Mouse (Mus musculus): ENCODE results near the gene Gsta1. TPM values are rescaled to one million over a fixed set of nuclear protein-coding genes. Genes with fewer than 3 reads are reported as not detected.
"Not testable (repeated sequence)": the region's sequence is repeated elsewhere in the genome, so short reads cannot be mapped to it uniquely, and the experiment has no call there.

Gene Gsta1
- polyA plus RNA-seq, 1 experiment from 2014 or later, result not detected

- no peaks in the 10 kb centered on the region for H3K27me3 ChIP-seq (ENCODE audit: control insufficient read depth, insufficient read depth, low read depth, low read length)
- H3K4me1 ChIP-seq (replicated peaks; ENCODE audit: control insufficient read depth, insufficient read depth, low read length), result no peaks in the 10 kb centered on the region
- no peaks in the 10 kb centered on the region for H3K36me3 ChIP-seq (ENCODE audit: control insufficient read depth, insufficient read depth, low read length)
- no peak overlapping the region for H3K4me3 ChIP-seq (ENCODE audit: low read length)
- H3K9me3 ChIP-seq (ENCODE audit: control insufficient read depth, low read length), result no peaks in the 10 kb centered on the region
- ATAC-seq (ENCODE audit: low read depth), result no peak
- no peak overlapping the region for H3K4me2 ChIP-seq (ENCODE audit: low read depth, low read length)
- WGBS, result 92% methylated on average over 2 of the region's 2 CpGs
- no peak overlapping the region for H3K27ac ChIP-seq (ENCODE audit: low read length)
- H3K9ac ChIP-seq (ENCODE audit: low read length), result no peak overlapping the region
These were observed 6.0 kb upstream of the Gsta1 start for GRCm38 (mm10) chr9:78224418-78224817.

- Histone ChIP-seq H3K36me3 (ENCODE audit: control insufficient read depth, insufficient read depth, low read length) (no peaks in the 10 kb centered on the region), H3K9me3 (ENCODE audit: control insufficient read depth, low read length) (no peaks in the 10 kb centered on the region), H3K27me3 (ENCODE audit: control insufficient read depth, insufficient read depth, low read depth, low read length) (no peaks in the 10 kb centered on the region), H3K4me1 (replicated peaks; ENCODE audit: control insufficient read depth, insufficient read depth, low read length) (no peaks in the 10 kb centered on the region), H3K27ac (ENCODE audit: low read length) (no peak overlapping the region), H3K4me2 (ENCODE audit: low read depth, low read length) (no peak overlapping the region), H3K9ac (ENCODE audit: low read length) (no peak overlapping the region), H3K4me3 (ENCODE audit: low read length) (no peak overlapping the region)
- 56% methylated on average over 11 of the region's 11 CpGs for WGBS
- no peak for ATAC-seq (ENCODE audit: low read depth)
These were observed 5.2 kb upstream of the Gsta1 start for GRCm38 (mm10) chr9:78225304-78225703.

- WGBS, result 93% methylated on average over 2 of the region's 2 CpGs
- H3K27me3 ChIP-seq (ENCODE audit: control insufficient read depth, insufficient read depth, low read depth, low read length), result no peaks in the 10 kb centered on the region
- no peaks in the 10 kb centered on the region for H3K36me3 ChIP-seq (ENCODE audit: control insufficient read depth, insufficient read depth, low read length)
- no peak for ATAC-seq (ENCODE audit: low read depth)
- no peak overlapping the region for H3K9ac ChIP-seq (ENCODE audit: low read length)
- H3K27ac ChIP-seq (ENCODE audit: low read length), result no peak overlapping the region
- no peaks in the 10 kb centered on the region for H3K9me3 ChIP-seq (ENCODE audit: control insufficient read depth, low read length)
- no peak overlapping the region for H3K4me3 ChIP-seq (ENCODE audit: low read length)
- H3K4me1 ChIP-seq (replicated peaks; ENCODE audit: control insufficient read depth, insufficient read depth, low read length), result no peaks in the 10 kb centered on the region
- no peak overlapping the region for H3K4me2 ChIP-seq (ENCODE audit: low read depth, low read length)
These were observed 2.3 kb upstream of the Gsta1 start for GRCm38 (mm10) chr9:78228122-78228521.

- not testable (repeated sequence) for ATAC-seq (ENCODE audit: low read depth); H3K27me3 ChIP-seq (ENCODE audit: control insufficient read depth, insufficient read depth, low read depth, low read length); H3K36me3 ChIP-seq (ENCODE audit: control insufficient read depth, insufficient read depth, low read length); H3K27ac ChIP-seq (ENCODE audit: low read length); H3K4me1 ChIP-seq (replicated peaks; ENCODE audit: control insufficient read depth, insufficient read depth, low read length); H3K4me3 ChIP-seq (ENCODE audit: low read length); H3K9ac ChIP-seq (ENCODE audit: low read length); H3K4me2 ChIP-seq (ENCODE audit: low read depth, low read length); H3K9me3 ChIP-seq (ENCODE audit: control insufficient read depth, low read length)
- 28% methylated on average over 3 of the region's 3 CpGs for WGBS
These were observed 798 bp upstream of the Gsta1 start for GRCm38 (mm10) chr9:78229658-78230057.

GRCm38 (mm10) chr9:78233121-78233695 is 2.8 kb downstream of the Gsta1 start:
- H3K4me2 ChIP-seq (ENCODE audit: low read depth, low read length); H3K4me1 ChIP-seq (replicated peaks; ENCODE audit: control insufficient read depth, insufficient read depth, low read length); H3K27ac ChIP-seq (ENCODE audit: low read length); H3K4me3 ChIP-seq (ENCODE audit: low read length); H3K36me3 ChIP-seq (ENCODE audit: control insufficient read depth, insufficient read depth, low read length); H3K9me3 ChIP-seq (ENCODE audit: control insufficient read depth, low read length); H3K9ac ChIP-seq (ENCODE audit: low read length); H3K27me3 ChIP-seq (ENCODE audit: control insufficient read depth, insufficient read depth, low read depth, low read length); ATAC-seq (ENCODE audit: low read depth): not testable (repeated sequence)
- no CpG with 5 or more reads among the region's 10 CpGs for WGBS

GRCm38 (mm10) chr9:78255683-78256470 is 25.4 kb downstream of the Gsta1 start:
- WGBS, result 47% methylated on average over 4 of the region's 4 CpGs
- not testable (repeated sequence) for H3K27ac ChIP-seq (ENCODE audit: low read length)

GRCm38 (mm10) chr9:78256914-78257313 is 26.5 kb downstream of the Gsta1 start, which contains the start of gene Gm3776:
Gm3776 (plus strand) TSS chr9:78257129.
- H3K4me1 ChIP-seq (replicated peaks; ENCODE audit: control insufficient read depth, insufficient read depth, low read length); ATAC-seq (ENCODE audit: low read depth); H3K27me3 ChIP-seq (ENCODE audit: control insufficient read depth, insufficient read depth, low read depth, low read length); H3K36me3 ChIP-seq (ENCODE audit: control insufficient read depth, insufficient read depth, low read length); H3K4me3 ChIP-seq (ENCODE audit: low read length); H3K9ac ChIP-seq (ENCODE audit: low read length); H3K4me2 ChIP-seq (ENCODE audit: low read depth, low read length); H3K27ac ChIP-seq (ENCODE audit: low read length); H3K9me3 ChIP-seq (ENCODE audit: control insufficient read depth, low read length): not testable (repeated sequence)
- 82% methylated on average over 1 of the region's 3 CpGs for WGBS

More at GRCm38 (mm10) chr9:78255683-78256470, 25.4 kb downstream of the Gsta1 start:
- not testable (repeated sequence) for H3K9me3 ChIP-seq (ENCODE audit: control insufficient read depth, low read length); H3K9ac ChIP-seq (ENCODE audit: low read length); H3K27me3 ChIP-seq (ENCODE audit: control insufficient read depth, insufficient read depth, low read depth, low read length); ATAC-seq (ENCODE audit: low read depth); H3K4me2 ChIP-seq (ENCODE audit: low read depth, low read length); H3K4me1 ChIP-seq (replicated peaks; ENCODE audit: control insufficient read depth, insufficient read depth, low read length); H3K36me3 ChIP-seq (ENCODE audit: control insufficient read depth, insufficient read depth, low read length); H3K4me3 ChIP-seq (ENCODE audit: low read length)

- H3K4me2 ChIP-seq (ENCODE audit: low read depth, low read length); H3K9me3 ChIP-seq (ENCODE audit: control insufficient read depth, low read length); H3K27ac ChIP-seq (ENCODE audit: low read length); H3K4me1 ChIP-seq (replicated peaks; ENCODE audit: control insufficient read depth, insufficient read depth, low read length); H3K36me3 ChIP-seq (ENCODE audit: control insufficient read depth, insufficient read depth, low read length); H3K27me3 ChIP-seq (ENCODE audit: control insufficient read depth, insufficient read depth, low read depth, low read length); H3K9ac ChIP-seq (ENCODE audit: low read length); H3K4me3 ChIP-seq (ENCODE audit: low read length): not testable (repeated sequence)
- peak; percentile 45; the same call in 1 of the 2 replicates for ATAC-seq (ENCODE audit: low read depth)
- 0% methylated on average over 1 of the region's 6 CpGs for WGBS
These were observed 29.2 kb downstream of the Gsta1 start for GRCm38 (mm10) chr9:78259688-78260087.

GRCm38 (mm10) chr9:78270945-78271344 is 40.5 kb downstream of the Gsta1 start:
- ATAC-seq (ENCODE audit: low read depth); H3K9ac ChIP-seq (ENCODE audit: low read length); H3K27me3 ChIP-seq (ENCODE audit: control insufficient read depth, insufficient read depth, low read depth, low read length); H3K27ac ChIP-seq (ENCODE audit: low read length); H3K4me2 ChIP-seq (ENCODE audit: low read depth, low read length); H3K9me3 ChIP-seq (ENCODE audit: control insufficient read depth, low read length); H3K36me3 ChIP-seq (ENCODE audit: control insufficient read depth, insufficient read depth, low read length); H3K4me3 ChIP-seq (ENCODE audit: low read length); H3K4me1 ChIP-seq (replicated peaks; ENCODE audit: control insufficient read depth, insufficient read depth, low read length): not testable (repeated sequence)
- 71% methylated on average over 3 of the region's 3 CpGs for WGBS
